Mouse (Mus musculus) bone marrow macrophage, adult 2 months (primary cell): ENCODE results near the gene Rrp7a.

Experiments
- CTCF ChIP-seq: IDR thresholded peaks from 2 replicates; pipeline ENCODE4 v1.5.1; 2012; ENCODE audit warnings: low read depth, mild to moderate bottlenecking, low read length, moderate library complexity
- POLR2A ChIP-seq: IDR thresholded peaks from 2 replicates; pipeline ENCODE4 v1.6.1; 2012; ENCODE audit warnings: mild to moderate bottlenecking, low read depth, low read length, borderline replicate concordance

DNA sequence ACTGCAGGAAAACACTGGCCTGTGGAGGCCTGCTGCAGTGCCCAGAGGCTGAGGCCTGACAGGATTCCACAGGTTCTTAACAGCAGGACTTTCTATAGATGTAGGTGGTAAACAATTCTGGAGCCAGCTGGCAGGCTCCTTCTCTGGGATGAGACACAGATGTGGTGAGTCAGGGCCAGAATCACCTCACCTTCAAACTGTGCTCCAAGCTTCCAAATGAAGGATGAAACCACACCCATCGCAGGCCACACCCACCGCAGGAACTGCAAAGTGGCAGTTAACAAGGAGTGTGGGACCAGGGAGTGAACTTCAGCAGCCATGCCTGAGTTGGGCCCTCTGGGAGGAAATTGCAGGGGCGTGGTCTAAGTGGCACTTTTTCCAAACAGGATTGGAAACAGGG, 31.7 kb downstream of the Rrp7a start:
- no peak for TF ChIP-seq CTCF
- TF ChIP-seq POLR2A = no peak
